Mouse (Mus musculus) midbrain, embryonic 15.5 days (tissue): Measurements from ENCODE around the gene Pde4dip. TPM values are rescaled to one million over a fixed set of nuclear protein-coding genes. Genes with fewer than 3 reads are reported as not detected.

Source experiments
- ATAC-seq: fragments of 200-750 bp; cut with Nextera tagmentation; replicated peaks from 2 replicates; pipeline ENCODE4 v1.8.0; 2017; ENCODE audit warnings: moderate TSS enrichment
- H3K27ac ChIP-seq: fragments of 300-500 bp; sonication (generic); 2 replicates; pipeline ENCODE4 v1.5.1; 2015; ENCODE audit warnings: mild to moderate bottlenecking, inconsistent platforms
- H3K27me3 ChIP-seq: fragments of 300-500 bp; sonication (generic); replicated peaks from 2 replicates; pipeline ENCODE4 v1.6.1; 2015; ENCODE audit warnings: inconsistent platforms
- H3K36me3 ChIP-seq: fragments of 300-500 bp; sonication (generic); replicated peaks from 2 replicates; pipeline ENCODE4 v1.6.1; 2015; ENCODE audit warnings: inconsistent platforms
- H3K4me1 ChIP-seq: fragments of 300-500 bp; sonication (generic); 2 replicates; pipeline ENCODE4 v1.6.1; 2015; ENCODE audit warnings: inconsistent platforms
- H3K4me2 ChIP-seq: fragments of 300-500 bp; sonication (generic); 2 replicates; pipeline ENCODE4 v1.6.1; 2015; ENCODE audit warnings: inconsistent platforms, mild to moderate bottlenecking, moderate library complexity
- H3K4me3 ChIP-seq: fragments of 300-500 bp; sonication (generic); 2 replicates; pipeline ENCODE4 v1.5.1; 2015; ENCODE audit warnings: mild to moderate bottlenecking, inconsistent platforms
- H3K9ac ChIP-seq: fragments of 300-500 bp; sonication (generic); 2 replicates; pipeline ENCODE4 v1.6.1; 2015; ENCODE audit warnings: mild to moderate bottlenecking, inconsistent platforms
- H3K9me3 ChIP-seq: fragments of 300-500 bp; sonication (generic); 2 replicates; pipeline ENCODE4 v1.6.1; 2016; ENCODE audit warnings: inconsistent platforms
- WGBS: fragments of 180-500 bp; shearing (Covaris S2); methylation state at CpG from one replicate; pipeline ENCODE4 v1.1.7; 2015; ENCODE audit warnings: mixed read lengths; 5-methylcytosine and 5-hydroxymethylcytosine counted together
- polyA plus RNA-seq: library from polyadenylated mRNA; unstranded; fragments of >200 nt; fragmentation: Nextera tagmentation; extraction: Ambion mirVana; gene quantifications from 2 replicates; pipeline ENCODE4 v1.2.1, GENCODE M21; 2015

Gene Pde4dip
- polyA plus RNA-seq, 1 experiment from 2014 or later, result 75.7 TPM

GRCm38 (mm10) chr3:97710134-97710533 is 178.4 kb downstream of the Pde4dip start:
- Histone ChIP-seq H3K4me3 (no peak overlapping the region), H3K27me3 (no peaks in the 10 kb centered on the region), H3K9ac (no peak overlapping the region), H3K36me3 (peaks cover 6% of the 10 kb centered on the region; the same call in 1 of the 2 replicates), H3K9me3 (no peaks in the 10 kb centered on the region), H3K27ac (no peak overlapping the region), H3K4me1 (no peaks in the 10 kb centered on the region), H3K4me2 (no peak overlapping the region)
- WGBS, result 93% methylated on average over 11 of the region's 11 CpGs
- no peak for ATAC-seq

- no peaks in the 10 kb centered on the region for H3K4me1 ChIP-seq
- H3K9me3 ChIP-seq, result no peaks in the 10 kb centered on the region
- ATAC-seq, result no peak
- H3K36me3 ChIP-seq, result peaks cover 4% of the 10 kb centered on the region; the same call in 1 of the 2 replicates
- no peak overlapping the region for H3K9ac ChIP-seq
- no peak overlapping the region for H3K4me3 ChIP-seq
- H3K27me3 ChIP-seq, result no peaks in the 10 kb centered on the region
- H3K4me2 ChIP-seq, result no peak overlapping the region
- WGBS, result 86% methylated on average over 4 of the region's 4 CpGs
- no peak overlapping the region for H3K27ac ChIP-seq
These were observed 181.9 kb downstream of the Pde4dip start for GRCm38 (mm10) chr3:97706561-97706960.

- H3K9ac ChIP-seq, result no peak overlapping the region
- no peaks in the 10 kb centered on the region for H3K9me3 ChIP-seq
- 83% methylated on average over 3 of the region's 3 CpGs for WGBS
- H3K27me3 ChIP-seq, result no peaks in the 10 kb centered on the region
- H3K27ac ChIP-seq, result no peak overlapping the region
- no peak overlapping the region for H3K4me3 ChIP-seq
- H3K4me1 ChIP-seq, result no peaks in the 10 kb centered on the region
- no peak overlapping the region for H3K4me2 ChIP-seq
- peaks cover 8% of the 10 kb centered on the region; the same call in 1 of the 2 replicates for H3K36me3 ChIP-seq
- no peak for ATAC-seq
These were observed 183.0 kb downstream of the Pde4dip start for GRCm38 (mm10) chr3:97705508-97705907.

GRCm38 (mm10) chr3:97702448-97703080 is 185.9 kb downstream of the Pde4dip start:
- Histone ChIP-seq H3K27me3 (no peaks in the 10 kb centered on the region), H3K4me1 (no peaks in the 10 kb centered on the region), H3K9me3 (no peaks in the 10 kb centered on the region), H3K36me3 (peaks cover 6% of the 10 kb centered on the region; the same call in 1 of the 2 replicates), H3K4me2 (no peak overlapping the region), H3K9ac (no peak overlapping the region), H3K4me3 (no peak overlapping the region), H3K27ac (no peak overlapping the region)
- 91% methylated on average over 11 of the region's 11 CpGs for WGBS
- no peak for ATAC-seq

- Histone ChIP-seq H3K27ac (no peak overlapping the region), H3K4me1 (no peaks in the 10 kb centered on the region), H3K9me3 (no peaks in the 10 kb centered on the region), H3K4me2 (no peak overlapping the region), H3K4me3 (no peak overlapping the region), H3K27me3 (no peaks in the 10 kb centered on the region), H3K36me3 (peaks cover 6% of the 10 kb centered on the region; the same call in 1 of the 2 replicates), H3K9ac (no peak overlapping the region)
- WGBS, result 62% methylated on average over 3 of the region's 3 CpGs
- no peak for ATAC-seq
These were observed 187.3 kb downstream of the Pde4dip start for GRCm38 (mm10) chr3:97701198-97701597.

- H3K4me2 ChIP-seq, result no peak overlapping the region
- H3K4me3 ChIP-seq, result no peak overlapping the region
- H3K36me3 ChIP-seq, result peaks cover 10% of the 10 kb centered on the region; the same call in 1 of the 2 replicates
- H3K9me3 ChIP-seq, result no peaks in the 10 kb centered on the region
- H3K27me3 ChIP-seq, result no peaks in the 10 kb centered on the region
- WGBS, result 81% methylated on average over 3 of the region's 3 CpGs
- H3K27ac ChIP-seq, result no peak overlapping the region
- H3K4me1 ChIP-seq, result no peaks in the 10 kb centered on the region
- H3K9ac ChIP-seq, result no peak overlapping the region
- no peak for ATAC-seq
These were observed 189.4 kb downstream of the Pde4dip start for GRCm38 (mm10) chr3:97699061-97699460.

- H3K9ac ChIP-seq, result no peak overlapping the region
- H3K4me3 ChIP-seq, result no peak overlapping the region
- H3K4me1 ChIP-seq, result no peaks in the 10 kb centered on the region
- H3K27me3 ChIP-seq, result no peaks in the 10 kb centered on the region
- 83% methylated on average over 9 of the region's 9 CpGs for WGBS
- no peaks in the 10 kb centered on the region for H3K9me3 ChIP-seq
- H3K27ac ChIP-seq, result no peak overlapping the region
- H3K4me2 ChIP-seq, result no peak overlapping the region
- H3K36me3 ChIP-seq, result peaks cover 12% of the 10 kb centered on the region; the same call in 1 of the 2 replicates
- ATAC-seq, result no peak
These were observed 191.2 kb downstream of the Pde4dip start for GRCm38 (mm10) chr3:97697291-97697690.

- no peaks in the 10 kb centered on the region for H3K4me1 ChIP-seq
- no peak overlapping the region for H3K4me3 ChIP-seq
- H3K27ac ChIP-seq, result no peak overlapping the region
- H3K9me3 ChIP-seq, result no peaks in the 10 kb centered on the region
- no peaks in the 10 kb centered on the region for H3K27me3 ChIP-seq
- no peak overlapping the region for H3K4me2 ChIP-seq
- WGBS, result 88% methylated on average over 9 of the region's 9 CpGs
- H3K9ac ChIP-seq, result no peak overlapping the region
- ATAC-seq, result no peak
- peaks cover 12% of the 10 kb centered on the region; the same call in 1 of the 2 replicates for H3K36me3 ChIP-seq
These were observed 191.6 kb downstream of the Pde4dip start for GRCm38 (mm10) chr3:97696866-97697265.

- H3K4me1 ChIP-seq, result no peaks in the 10 kb centered on the region
- no peaks in the 10 kb centered on the region for H3K9me3 ChIP-seq
- 88% methylated on average over 6 of the region's 6 CpGs for WGBS
- H3K9ac ChIP-seq, result no peak overlapping the region
- no peak overlapping the region for H3K4me2 ChIP-seq
- H3K27ac ChIP-seq, result no peak overlapping the region
- ATAC-seq, result no peak
- H3K36me3 ChIP-seq, result peaks cover 14% of the 10 kb centered on the region; the same call in 1 of the 2 replicates
- H3K4me3 ChIP-seq, result no peak overlapping the region
- H3K27me3 ChIP-seq, result no peaks in the 10 kb centered on the region
These were observed 194.7 kb downstream of the Pde4dip start for GRCm38 (mm10) chr3:97693806-97694205.

- no peak overlapping the region for H3K27ac ChIP-seq
- no peak overlapping the region for H3K4me3 ChIP-seq
- no peak overlapping the region for H3K4me2 ChIP-seq
- H3K9ac ChIP-seq, result no peak overlapping the region
- ATAC-seq, result no peak
- no peaks in the 10 kb centered on the region for H3K4me1 ChIP-seq
- no peaks in the 10 kb centered on the region for H3K27me3 ChIP-seq
- H3K9me3 ChIP-seq, result no peaks in the 10 kb centered on the region
- WGBS, result 57% methylated on average over 12 of the region's 12 CpGs
- peaks cover 14% of the 10 kb centered on the region; the same call in 1 of the 2 replicates for H3K36me3 ChIP-seq
These were observed 197.0 kb downstream of the Pde4dip start for GRCm38 (mm10) chr3:97691443-97692017.

- no peak overlapping the region for H3K9ac ChIP-seq
- no peak overlapping the region for H3K4me2 ChIP-seq
- peaks cover 14% of the 10 kb centered on the region; the same call in 1 of the 2 replicates for H3K36me3 ChIP-seq
- ATAC-seq, result no peak; the same call in 1 of the 2 replicates
- no peaks in the 10 kb centered on the region for H3K9me3 ChIP-seq
- WGBS, result 64% methylated on average over 7 of the region's 7 CpGs
- H3K4me3 ChIP-seq, result no peak overlapping the region
- no peak overlapping the region for H3K27ac ChIP-seq
- no peaks in the 10 kb centered on the region for H3K27me3 ChIP-seq
- H3K4me1 ChIP-seq, result no peaks in the 10 kb centered on the region
These were observed 197.9 kb downstream of the Pde4dip start for GRCm38 (mm10) chr3:97690590-97690989.

- Histone ChIP-seq H3K4me1 (no peaks in the 10 kb centered on the region), H3K9me3 (no peaks in the 10 kb centered on the region), H3K27me3 (peaks cover 4% of the 10 kb centered on the region; the same call in 1 of the 2 replicates), H3K36me3 (peaks cover 10% of the 10 kb centered on the region; the same call in 1 of the 2 replicates), H3K4me2 (no peak overlapping the region), H3K4me3 (no peak overlapping the region), H3K27ac (no peak overlapping the region), H3K9ac (no peak overlapping the region)
- 80% methylated on average over 2 of the region's 2 CpGs for WGBS
- ATAC-seq, result no peak
These were observed 199.2 kb downstream of the Pde4dip start for GRCm38 (mm10) chr3:97689289-97689688.
